ENCODE assay signal across 8 mouse cellular contexts in the genomic region with DNA sequence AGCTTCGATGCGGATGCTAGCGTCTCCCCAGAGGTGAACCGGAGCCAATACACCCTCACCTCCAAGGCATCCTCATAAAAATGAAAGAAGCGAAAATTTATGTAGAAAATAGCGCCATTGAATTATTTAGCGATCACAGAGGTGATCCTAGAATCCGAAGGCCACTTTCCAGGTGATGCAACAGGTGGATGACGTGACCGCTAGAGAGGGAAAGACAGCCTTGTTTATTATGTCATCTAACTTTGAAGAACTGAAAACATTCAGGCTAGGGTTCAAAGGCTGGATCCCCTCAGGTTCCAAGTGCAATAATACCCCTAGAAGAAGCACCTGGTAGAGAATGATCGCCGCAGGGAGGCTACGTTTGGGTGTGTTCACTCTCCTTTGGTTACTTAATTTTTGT. TPM values are rescaled to one million over a fixed set of nuclear protein-coding genes. Genes with fewer than 3 reads are reported as not detected.
DNase-seq lines count a peak whose midpoint lies in the region; ATAC-seq and TF ChIP-seq lines count a peak whose summit lies in the region.

No protein-coding gene starts in this region.

- no peak for TF ChIP-seq POLR2A in embryonic fibroblast, embryonic 13.5 days (IDR thresholded peaks at IDR 0.05; ENCODE audit: low read depth, low read length)

- H3K27ac ChIP-seq in embryonic fibroblast, embryonic 13.5 days (ENCODE audit: insufficient read depth, low read length), result no peak overlapping the region

- ATAC-seq in cerebellum, adult (ENCODE audit: insufficient number of reproducible peaks, low FRiP score, low TSS enrichment), result no peak

- H3K4me1 ChIP-seq in embryonic fibroblast, embryonic 13.5 days (ENCODE audit: control insufficient read depth, insufficient read depth, low read length), result no peaks in the 10 kb centered on the region

- H3K4me3 ChIP-seq in embryonic fibroblast, embryonic 13.5 days (ENCODE audit: insufficient read depth, low read length), result peak overlapping the region; percentile 84

- peak; percentile 40 for DNase-seq in cerebellum, adult 11 months
- DNase-seq in MN1 (ENCODE audit: low spot score), result peak; percentile 35
- peak; percentile 35 for DNase-seq in kidney, adult 9 months
- peak; percentile 42 for DNase-seq in lung, postnatal 36 days
- DNase-seq in thymus, postnatal 0 days (ENCODE audit: low spot score), result peak; percentile 15
- DNase-seq in layer of hippocampus, postnatal 36 days, result no peak

- no peak for TF ChIP-seq CTCF in embryonic fibroblast, embryonic 13.5 days (IDR thresholded peaks at IDR 0.05; ENCODE audit: borderline replicate concordance, insufficient read depth, low read length)

RNA-seq across cellular contexts. Expression of gene Desi2, which starts 1.2 kb away (rescaled TPM):
- 47.1 and 54.9 TPM in 2 replicates for polyA plus RNA-seq in embryonic fibroblast, embryonic 13.5 days (2011; ENCODE audit: insufficient read length, low read depth, missing spikeins)
- polyA plus RNA-seq in thymus, postnatal 0 days (2015; fragmentation: Nextera tagmentation; extraction: Ambion mirVana), result 20.6 and 29.1 TPM in 2 replicates
- 10 to 100 TPM; 20.1 to 20.5 TPM for total RNA-seq in layer of hippocampus, postnatal 36 days (2021)

Comparison
In these comparisons a context has a peak if more than half of its experiments do, and no peak if none do; other contexts are left out.
1. DNase-seq: peak in cerebellum, adult 11 months (single experiment), MN1 (single experiment), kidney, adult 9 months (single experiment), lung, postnatal 36 days (single experiment) and thymus, postnatal 0 days (single experiment); none in layer of hippocampus, postnatal 36 days (0 of 2).